Mouse (Mus musculus) small intestine, adult 10 weeks (tissue): ENCODE results near the gene Vmn1r61. TPM values are rescaled to one million over a fixed set of nuclear protein-coding genes. Genes with fewer than 3 reads are reported as not detected.

Experiments used
- polyA plus RNA-seq: library from polyadenylated mRNA; stranded (reverse); fragments of 350-450 nt; fragmentation: Illumina TruSeq; extraction: RNeasy Lipid Tissue Mini Kit (QIAGEN cat#74804); gene quantifications from one replicate; pipeline ENCODE4 v1.2.3, GENCODE M21; 2014; ENCODE audit warnings: low replicate concordance

Vmn1r61 gene
- polyA plus RNA-seq, result not detected

DNA sequence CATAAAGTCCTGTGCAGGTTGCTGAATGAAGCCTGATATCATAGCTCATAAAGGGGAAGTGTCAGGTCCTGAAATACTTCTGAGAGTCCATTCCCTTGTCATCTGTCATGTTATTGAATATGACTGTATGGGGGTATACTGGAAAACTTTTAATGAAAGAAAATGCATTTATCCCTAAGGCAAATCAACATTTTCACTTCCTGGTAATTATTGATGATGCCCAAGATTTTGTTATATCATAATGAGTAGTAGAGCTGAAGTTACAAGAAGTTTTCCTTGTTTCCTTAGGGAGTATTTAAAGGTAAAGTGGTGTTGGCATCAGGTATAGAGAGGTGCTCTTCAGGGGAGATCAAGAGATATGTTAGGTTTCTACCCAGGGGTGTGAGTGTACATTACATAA is at the start of gene Vmn1r61:
Gene Vmn1r61 (minus strand): TSS at position 101 of the 400 bp plus-strand sequence.

Other genes starting within 250 kb of the Vmn1r61 start
- gene Vmn1r58, start 199.9 kb downstream of the Vmn1r61 start, polyA plus RNA-seq, result not detected
- gene Vmn1r59, start 156.5 kb downstream of the Vmn1r61 start, polyA plus RNA-seq, result not detected
- not detected for gene Vmn2r28, start 119.3 kb downstream of the Vmn1r61 start, polyA plus RNA-seq
- gene Vmn1r60, start 66.0 kb downstream of the Vmn1r61 start, polyA plus RNA-seq, result not detected
- not detected for gene Vmn1r62, start 60.3 kb upstream of the Vmn1r61 start, polyA plus RNA-seq
- gene Vmn1r63, start 192.2 kb upstream of the Vmn1r61 start, polyA plus RNA-seq, result not detected